Mouse (Mus musculus) stomach, embryonic 16.5 days (tissue): ENCODE data around the gene Aoc3. TPM values are rescaled to one million over a fixed set of nuclear protein-coding genes. Genes with fewer than 3 reads are reported as not detected.

Experiments
- ATAC-seq: fragments of 200-750 bp; cut with Nextera tagmentation; 2 replicates; pipeline ENCODE4 v1.8.0; 2017; ENCODE audit warnings: moderate number of reproducible peaks, moderate TSS enrichment; ENCODE audit not compliant: insufficient read depth, low FRiP score
- H3K27ac ChIP-seq: fragments of 300-500 bp; sonication (generic); 2 replicates; pipeline ENCODE4 v1.5.1; 2014; ENCODE audit warnings: low read length
- H3K27me3 ChIP-seq: fragments of 300-500 bp; sonication (generic); 2 replicates; pipeline ENCODE4 v1.6.1; 2014; ENCODE audit warnings: low read length, control low read depth, mixed read lengths; ENCODE audit not compliant: control insufficient read depth, insufficient read depth
- H3K36me3 ChIP-seq: fragments of 300-500 bp; sonication (generic); 2 replicates; pipeline ENCODE4 v1.6.1; 2014; ENCODE audit warnings: low read length; ENCODE audit not compliant: control insufficient read depth, insufficient read depth
- H3K4me1 ChIP-seq: fragments of 300-500 bp; sonication (generic); 2 replicates; pipeline ENCODE4 v1.6.1; 2014; ENCODE audit warnings: low read length, control low read depth, mixed read lengths; ENCODE audit not compliant: control insufficient read depth, insufficient read depth
- H3K4me2 ChIP-seq: fragments of 300-500 bp; sonication (generic); 2 replicates; pipeline ENCODE4 v1.6.1; 2014; ENCODE audit warnings: low read depth, low read length, mixed read lengths
- H3K4me3 ChIP-seq: fragments of 300-500 bp; sonication (generic); replicated peaks from 2 replicates; pipeline ENCODE4 v1.5.1; 2014; ENCODE audit warnings: mild to moderate bottlenecking, low read length
- H3K9ac ChIP-seq: fragments of 300-500 bp; sonication (generic); 2 replicates; pipeline ENCODE4 v1.6.1; 2014; ENCODE audit warnings: low read length
- H3K9me3 ChIP-seq: fragments of 300-500 bp; sonication (generic); replicated peaks from 2 replicates; pipeline ENCODE4 v1.6.1; 2016; ENCODE audit warnings: low read length, control low read depth; ENCODE audit not compliant: control insufficient read depth
- WGBS: fragments of 180-500 bp; shearing (Covaris S2); extraction: QIAGEN DNeasy Blood & Tissue Kit; methylation state at CpG from one replicate; pipeline ENCODE4 v1.1.7; 2014; 5-methylcytosine and 5-hydroxymethylcytosine counted together
- polyA plus RNA-seq: library from polyadenylated mRNA; unstranded; fragments of >200 nt; fragmentation: Nextera tagmentation; extraction: Ambion mirVana; gene quantifications from 2 replicates; pipeline ENCODE4 v1.2.1, GENCODE M21; 2015

Gene Aoc3
- polyA plus RNA-seq, 1 experiment from 2014 or later: 3.5 TPM

GRCm38 (mm10) chr11:101354438-101355010 lies 24.1 kb downstream of the Aoc3 start:
- Histone ChIP-seq H3K27me3 (no peaks in the 10 kb centered on the region), H3K4me3 (no peak overlapping the region), H3K36me3 (no peaks in the 10 kb centered on the region), H3K9me3 (no peaks in the 10 kb centered on the region), H3K4me1 (no peaks in the 10 kb centered on the region), H3K4me2 (no peak overlapping the region), H3K27ac (no peak overlapping the region), H3K9ac (no peak overlapping the region)
- ATAC-seq: no peak
- 83% methylated on average over 5 of the region's 5 CpGs for WGBS

- Histone ChIP-seq H3K9me3 (no peaks in the 10 kb centered on the region), H3K36me3 (no peaks in the 10 kb centered on the region), H3K9ac (no peak overlapping the region), H3K4me2 (no peak overlapping the region), H3K27me3 (no peaks in the 10 kb centered on the region), H3K4me1 (no peaks in the 10 kb centered on the region), H3K27ac (no peak overlapping the region), H3K4me3 (no peak overlapping the region)
- ATAC-seq: no peak
- 88% methylated on average over 2 of the region's 2 CpGs for WGBS
These were observed 25.5 kb downstream of the Aoc3 start for GRCm38 (mm10) chr11:101355916-101356315.

DNA sequence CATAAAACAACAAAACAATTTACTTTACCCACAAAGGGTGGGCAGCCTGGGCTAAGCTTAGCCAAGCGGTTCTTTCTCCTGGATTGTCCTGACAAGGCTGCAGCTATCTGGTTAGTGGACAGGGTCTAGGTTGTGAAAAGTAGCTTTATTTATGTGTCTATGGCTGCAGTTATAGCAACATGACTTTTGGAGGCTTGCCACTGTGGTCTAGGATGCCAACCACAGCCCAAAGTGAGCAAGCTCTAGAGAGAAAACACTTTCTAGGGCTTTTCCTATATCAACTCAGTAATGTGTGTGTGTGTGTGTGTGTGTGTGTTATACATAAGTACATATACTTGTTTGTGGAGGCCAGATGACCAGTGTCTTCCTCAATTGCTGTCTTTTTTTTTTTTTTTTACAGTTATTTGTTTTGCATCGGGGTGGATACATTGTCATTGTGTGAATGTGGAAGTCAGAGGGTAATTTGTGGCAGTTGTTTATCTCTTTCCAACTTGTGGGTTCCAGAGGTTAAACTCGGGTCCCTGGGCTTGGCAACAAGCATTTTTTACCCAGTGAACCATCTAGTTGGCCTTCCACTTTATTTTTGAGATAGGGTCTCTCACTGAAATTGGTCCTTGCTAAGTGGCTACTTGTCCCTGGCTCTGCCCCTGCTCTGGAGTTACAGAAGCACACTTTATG lies 27.2 kb downstream of the Aoc3 start:
- Histone ChIP-seq H3K9me3 (no peaks in the 10 kb centered on the region), H3K4me2 (no peak overlapping the region), H3K27ac (no peak overlapping the region), H3K4me3 (no peak overlapping the region), H3K4me1 (no peaks in the 10 kb centered on the region), H3K9ac (no peak overlapping the region), H3K27me3 (no peaks in the 10 kb centered on the region), H3K36me3 (no peaks in the 10 kb centered on the region)
- no peak for ATAC-seq
- WGBS: 70% methylated on average over 3 of the region's 3 CpGs

GRCm38 (mm10) chr11:101359776-101360175 lies 29.4 kb downstream of the Aoc3 start:
- Histone ChIP-seq H3K4me1 (no peaks in the 10 kb centered on the region), H3K27me3 (no peaks in the 10 kb centered on the region), H3K36me3 (no peaks in the 10 kb centered on the region), H3K9me3 (no peaks in the 10 kb centered on the region), H3K4me3 (no peak overlapping the region), H3K4me2 (no peak overlapping the region), H3K27ac (no peak overlapping the region), H3K9ac (no peak overlapping the region)
- no peak for ATAC-seq
- 67% methylated on average over 9 of the region's 9 CpGs for WGBS

GRCm38 (mm10) chr11:101360651-101361113 lies 30.3 kb downstream of the Aoc3 start:
- H3K36me3 ChIP-seq: no peaks in the 10 kb centered on the region
- H3K4me2 ChIP-seq: no peak overlapping the region
- no peaks in the 10 kb centered on the region for H3K27me3 ChIP-seq
- H3K9ac ChIP-seq: no peak overlapping the region
- no peaks in the 10 kb centered on the region for H3K9me3 ChIP-seq
- H3K4me1 ChIP-seq: no peaks in the 10 kb centered on the region
- ATAC-seq: no peak
- H3K4me3 ChIP-seq: no peak overlapping the region
- 36% methylated on average over 3 of the region's 3 CpGs for WGBS
- H3K27ac ChIP-seq: no peak overlapping the region

DNA sequence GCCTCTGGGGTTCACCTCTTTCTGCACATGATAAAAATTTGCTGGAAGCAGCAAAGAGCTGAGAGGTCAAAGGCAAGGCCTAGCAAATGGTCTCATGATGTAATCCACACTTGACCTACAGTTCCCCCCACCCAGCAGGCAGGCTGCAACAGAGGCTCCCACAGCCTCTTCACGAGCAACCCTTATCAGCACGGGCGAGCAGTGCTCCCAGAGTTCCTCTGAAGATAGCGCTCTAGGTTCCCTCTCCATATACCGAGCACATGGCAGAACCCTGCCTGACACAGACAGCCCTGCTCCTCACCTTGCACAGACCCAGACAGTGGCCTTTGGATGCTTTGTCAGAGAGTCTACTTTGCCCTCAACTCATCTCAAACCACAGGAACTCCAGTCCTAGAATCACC lies 34.1 kb downstream of the Aoc3 start:
- no peaks in the 10 kb centered on the region for H3K9me3 ChIP-seq
- no peaks in the 10 kb centered on the region for H3K4me1 ChIP-seq
- H3K27ac ChIP-seq: no peak overlapping the region
- ATAC-seq: no peak
- no peaks in the 10 kb centered on the region for H3K27me3 ChIP-seq
- no peaks in the 10 kb centered on the region for H3K36me3 ChIP-seq
- no peak overlapping the region for H3K4me2 ChIP-seq
- no peak overlapping the region for H3K4me3 ChIP-seq
- 47% methylated on average over 5 of the region's 5 CpGs for WGBS
- H3K9ac ChIP-seq: no peak overlapping the region

- ATAC-seq: no peak
- Histone ChIP-seq H3K36me3 (no peaks in the 10 kb centered on the region), H3K27me3 (no peaks in the 10 kb centered on the region), H3K4me3 (no peak within 1 kb of the TSS), H3K4me1 (no peaks in the 10 kb centered on the region), H3K27ac (no peak within 1 kb of the TSS), H3K4me2 (no peak within 1 kb of the TSS), H3K9me3 (no peaks in the 10 kb centered on the region), H3K9ac (no peak within 1 kb of the TSS)
- 82% methylated on average over 8 of the region's 8 CpGs for WGBS
These were observed 37.0 kb downstream of the Aoc3 start, which contains the start of gene G6pc for GRCm38 (mm10) chr11:101367326-101367935. G6pc (plus strand) TSS chr11:101367561.

DNA sequence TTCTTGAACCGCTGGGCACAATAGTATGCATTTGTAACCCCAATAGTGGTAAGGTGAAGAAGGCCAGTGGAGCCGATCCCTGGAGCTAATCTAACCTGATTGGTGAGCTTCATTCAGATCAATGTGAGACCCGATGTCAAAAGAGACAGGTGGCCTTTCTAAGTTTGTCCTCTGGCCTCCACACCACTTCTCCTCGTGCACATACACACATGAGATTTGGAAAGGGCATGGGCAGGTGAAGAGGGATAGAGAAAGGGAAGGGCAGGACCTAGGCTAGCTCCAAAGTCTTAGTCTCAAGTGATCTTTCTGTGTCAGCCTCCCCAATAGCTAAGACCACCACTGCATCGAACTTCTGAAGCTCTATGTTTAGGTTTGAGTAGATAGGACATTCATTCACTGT lies 39.7 kb downstream of the Aoc3 start:
- no peak overlapping the region for H3K9ac ChIP-seq
- H3K4me3 ChIP-seq: no peak overlapping the region
- H3K4me1 ChIP-seq: no peaks in the 10 kb centered on the region
- no peaks in the 10 kb centered on the region for H3K9me3 ChIP-seq
- WGBS: 61% methylated on average over 5 of the region's 5 CpGs
- no peaks in the 10 kb centered on the region for H3K27me3 ChIP-seq
- H3K4me2 ChIP-seq: no peak overlapping the region
- no peak overlapping the region for H3K27ac ChIP-seq
- no peaks in the 10 kb centered on the region for H3K36me3 ChIP-seq
- no peak for ATAC-seq

DNA sequence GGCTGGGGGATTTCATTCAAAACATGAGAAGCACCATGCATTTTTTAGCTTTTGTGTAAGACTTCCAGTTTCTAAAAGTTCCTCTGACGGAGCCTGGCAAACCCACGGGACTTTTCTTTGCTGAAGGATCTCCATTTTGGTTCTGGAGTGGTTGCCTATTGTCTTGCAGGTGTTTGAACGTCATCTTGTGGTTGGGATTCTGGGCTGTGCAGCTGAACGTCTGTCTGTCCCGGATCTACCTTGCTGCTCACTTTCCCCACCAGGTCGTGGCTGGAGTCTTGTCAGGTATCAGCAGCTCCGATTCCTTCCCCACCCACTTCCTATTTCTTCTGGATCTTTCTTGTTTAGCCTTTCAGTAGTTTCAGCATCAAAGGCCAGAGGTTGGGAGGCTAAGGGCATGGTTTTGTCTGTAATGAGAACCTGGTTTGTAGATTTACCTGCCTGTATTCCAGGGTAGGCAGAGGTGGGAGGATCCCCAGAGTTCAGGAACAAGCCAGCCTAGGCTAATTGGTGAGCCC lies 44.1 kb downstream of the Aoc3 start:
- no peaks in the 10 kb centered on the region for H3K27me3 ChIP-seq
- 57% methylated on average over 7 of the region's 7 CpGs for WGBS
- H3K4me1 ChIP-seq: no peaks in the 10 kb centered on the region
- H3K4me2 ChIP-seq: no peak overlapping the region
- no peaks in the 10 kb centered on the region for H3K9me3 ChIP-seq
- no peaks in the 10 kb centered on the region for H3K36me3 ChIP-seq
- no peak for ATAC-seq
- no peak overlapping the region for H3K9ac ChIP-seq
- H3K27ac ChIP-seq: no peak overlapping the region
- H3K4me3 ChIP-seq: no peak overlapping the region
